Mouse (Mus musculus) bone marrow, adult 2 months (tissue): ENCODE measurements around the gene Arhgef3. TPM values are rescaled to one million over a fixed set of nuclear protein-coding genes. Genes with fewer than 3 reads are reported as not detected.

Source experiments
- H3K27ac ChIP-seq: fragments of 200-500 bp; 2 replicates; pipeline ENCODE4 v1.5.1; 2012; ENCODE audit warnings: low read depth, mild to moderate bottlenecking, control low read depth, inconsistent platforms, low read length; ENCODE audit not compliant: control insufficient read depth, poor library complexity, insufficient read depth
- H3K4me1 ChIP-seq: fragments of 200-500 bp; 2 replicates; pipeline ENCODE4 v1.6.1; 2011; ENCODE audit warnings: low read length; ENCODE audit not compliant: control insufficient read depth, insufficient read depth
- H3K4me3 ChIP-seq: fragments of 200-500 bp; replicated peaks from 2 replicates; pipeline ENCODE3; 2011; ENCODE audit warnings: mild to moderate bottlenecking, low read depth, low read length, control low read depth; ENCODE audit not compliant: control insufficient read depth
- CTCF ChIP-seq: fragments of 200-500 bp; IDR thresholded peaks from 2 replicates; pipeline ENCODE4 v1.5.1; 2011; ENCODE audit warnings: low read length, control low read depth; ENCODE audit not compliant: control insufficient read depth, insufficient read depth
- POLR2A ChIP-seq: fragments of 200-500 bp; IDR thresholded peaks from 2 replicates; pipeline ENCODE4 v1.6.1; 2011; ENCODE audit warnings: low read depth, mild to moderate bottlenecking, control low read depth, low read length, borderline replicate concordance; ENCODE audit not compliant: control insufficient read depth
- WGBS: fragments of 180-500 bp; shearing (Covaris S2); methylation state at CpG from one replicate; pipeline ENCODE4 v1.1.7; 2018; 5-methylcytosine and 5-hydroxymethylcytosine counted together
- polyA plus RNA-seq: library from polyadenylated mRNA; stranded (reverse); fragments of >200 nt; gene quantifications from 2 replicates; pipeline ENCODE4 v1.2.4, GENCODE M21; 2011; ENCODE audit warnings: low replicate concordance; ENCODE audit not compliant: missing spikeins, insufficient read depth, insufficient read length

The Arhgef3 gene
- polyA plus RNA-seq, 1 experiment: 14.3 TPM

DNA sequence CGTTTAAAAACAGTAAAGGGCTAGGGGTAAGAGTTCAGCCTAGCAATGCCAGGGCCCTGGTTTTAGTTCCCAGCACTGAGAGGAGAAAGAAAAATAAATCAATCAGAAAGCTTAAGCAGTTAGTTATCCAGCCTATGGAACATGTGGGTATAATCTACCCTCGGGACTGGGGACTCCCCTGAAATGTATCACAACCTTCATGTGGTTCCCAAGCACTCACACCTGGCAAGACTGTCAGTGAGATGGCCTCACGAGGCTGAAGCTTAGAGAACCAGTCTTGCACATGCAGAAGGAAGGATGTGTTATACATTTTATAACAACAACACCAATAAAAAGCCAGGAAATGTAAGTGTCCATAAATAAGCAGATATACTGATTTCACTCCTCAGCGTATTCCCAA, 189.7 kb downstream of the Arhgef3 start:
- no peaks in the 10 kb centered on the region for H3K4me1 ChIP-seq
- 64% methylated on average over 4 of the region's 4 CpGs for WGBS
- TF ChIP-seq POLR2A (no peak), CTCF (no peak)
- no peak overlapping the region for H3K4me3 ChIP-seq
- no peak overlapping the region for H3K27ac ChIP-seq

DNA sequence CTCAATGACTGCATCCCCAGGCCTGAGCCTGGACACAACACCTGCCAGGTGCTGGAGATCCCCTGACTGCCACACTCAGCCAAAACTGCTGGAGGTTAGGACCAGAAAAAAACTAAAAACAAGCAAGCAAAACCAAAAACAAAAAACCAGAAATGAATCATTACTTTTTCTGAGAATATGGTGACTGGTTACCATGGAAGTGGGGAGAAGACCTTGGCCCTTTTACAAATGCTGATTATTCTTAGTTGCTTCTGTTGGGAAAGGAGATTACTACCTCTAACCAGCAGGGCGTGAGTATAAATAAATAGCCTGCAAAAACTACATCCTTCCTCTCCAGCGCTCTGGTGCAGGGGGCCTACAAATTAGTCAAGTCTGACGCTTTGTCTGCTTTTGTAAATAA, 194.1 kb downstream of the Arhgef3 start:
- TF ChIP-seq CTCF: no peak
- TF ChIP-seq POLR2A: no peak
- Histone ChIP-seq H3K4me3 (no peak overlapping the region), H3K27ac (no peak overlapping the region), H3K4me1 (no peaks in the 10 kb centered on the region)
- 80% methylated on average over 3 of the region's 3 CpGs for WGBS

DNA sequence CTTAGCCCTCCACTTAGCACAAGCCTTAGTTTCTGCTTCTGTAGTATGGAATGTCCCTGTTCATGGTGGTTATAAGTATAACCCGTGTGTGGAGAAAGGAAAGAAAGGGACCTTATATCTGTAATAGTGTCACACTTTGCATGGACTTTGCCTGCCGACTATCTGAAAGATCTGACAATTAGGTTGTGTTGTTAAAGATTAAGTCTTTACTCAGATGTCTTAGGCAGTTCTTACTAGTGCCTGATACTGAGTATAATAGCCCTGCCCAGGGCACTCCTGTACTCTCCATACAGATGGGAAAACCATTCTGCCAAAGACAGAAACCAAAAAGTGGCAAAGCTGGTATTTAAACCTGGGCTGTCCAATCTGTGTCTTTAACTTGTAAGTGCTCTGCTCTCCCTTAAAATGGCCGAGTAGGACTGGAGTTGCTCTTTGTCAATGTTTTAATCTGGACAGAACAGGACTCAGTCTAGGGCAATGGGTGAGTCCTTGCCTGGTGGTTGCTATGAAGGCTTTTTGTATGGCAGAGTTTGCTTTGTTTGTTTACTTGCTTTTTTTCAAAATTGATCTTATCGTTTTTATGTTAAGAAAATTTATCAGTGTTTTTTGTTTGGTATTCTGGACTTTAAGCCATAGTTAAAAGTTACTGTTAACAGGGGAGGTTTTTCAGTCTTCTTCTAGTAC, 196.0 kb downstream of the Arhgef3 start:
- TF ChIP-seq CTCF: no peak
- no peak for TF ChIP-seq POLR2A
- no peaks in the 10 kb centered on the region for H3K4me1 ChIP-seq
- no peak overlapping the region for H3K27ac ChIP-seq
- H3K4me3 ChIP-seq: no peak overlapping the region
- 79% methylated on average over 4 of the region's 4 CpGs for WGBS

DNA sequence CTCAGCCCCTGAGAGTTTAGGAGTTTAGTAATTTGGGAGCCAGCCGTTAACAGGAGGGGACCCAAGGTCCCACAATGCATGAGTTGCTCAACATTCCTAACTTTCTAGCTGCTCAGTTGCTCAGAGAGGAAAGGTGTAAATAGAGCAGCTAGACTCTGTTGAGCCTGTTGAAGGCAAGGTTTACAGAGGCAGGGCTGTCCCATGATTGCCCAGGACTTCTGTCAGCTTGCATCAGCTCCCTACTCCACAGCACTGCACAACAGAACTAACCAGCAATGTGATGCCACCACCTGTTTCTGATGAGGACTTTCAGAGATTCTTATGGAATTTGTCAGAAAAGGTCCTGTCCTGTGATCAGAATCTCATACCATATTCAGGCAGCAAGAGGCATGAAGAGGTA, 197.7 kb downstream of the Arhgef3 start:
- Histone ChIP-seq H3K27ac (no peak overlapping the region), H3K4me3 (no peak overlapping the region), H3K4me1 (no peaks in the 10 kb centered on the region)
- WGBS: 86% methylated on average over 1 of the region's 1 CpGs
- TF ChIP-seq POLR2A: no peak
- TF ChIP-seq CTCF: no peak

DNA sequence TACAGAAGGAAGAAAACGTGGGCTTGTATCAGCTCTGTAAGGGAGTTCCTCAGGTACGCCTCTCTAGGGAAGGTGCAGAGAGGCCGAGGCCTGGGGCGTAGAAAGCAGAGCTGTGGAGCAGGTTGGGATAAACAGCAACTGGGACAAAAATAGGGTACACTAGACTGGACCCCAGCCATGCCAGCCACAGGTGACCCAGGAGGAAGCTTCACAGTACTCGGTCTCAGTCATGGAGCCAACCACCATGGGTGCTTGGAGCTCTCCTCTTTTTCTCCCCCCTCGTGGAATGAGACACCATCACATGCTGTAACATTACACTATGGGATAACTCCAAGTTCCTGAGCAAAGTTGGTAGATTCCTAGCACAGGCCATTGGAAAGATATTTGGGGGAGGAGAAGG, 201.0 kb downstream of the Arhgef3 start:
- WGBS: 77% methylated on average over 6 of the region's 6 CpGs
- TF ChIP-seq POLR2A: no peak
- TF ChIP-seq CTCF: no peak
- H3K27ac ChIP-seq: no peak overlapping the region

DNA sequence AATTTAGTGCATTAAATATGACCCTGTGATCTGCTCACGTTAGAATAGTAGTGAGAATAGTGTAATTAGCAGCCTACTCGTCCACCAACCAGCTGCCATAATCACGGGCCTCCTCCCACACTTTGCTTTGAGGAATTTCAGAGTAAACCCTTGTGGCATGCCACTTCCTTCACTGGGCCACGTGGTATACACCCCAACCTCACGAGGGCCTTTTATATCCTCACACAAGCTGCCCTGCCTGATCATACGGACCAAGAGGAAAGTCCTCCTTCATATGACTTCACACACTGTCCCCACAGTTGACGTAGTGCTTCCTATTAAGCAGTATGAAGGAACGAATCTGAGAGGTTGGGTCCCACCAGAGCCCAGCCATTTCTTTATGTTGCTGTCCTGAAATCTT, 202.4 kb downstream of the Arhgef3 start:
- TF ChIP-seq CTCF (no peak), POLR2A (no peak)
- WGBS: 12% methylated on average over 8 of the region's 8 CpGs
- Histone ChIP-seq H3K4me3 (no peak overlapping the region), H3K4me1 (no peaks in the 10 kb centered on the region), H3K27ac (no peak overlapping the region)

More for the DNA sequence above, 201.0 kb downstream of the Arhgef3 start:
- no peak overlapping the region for H3K4me3 ChIP-seq
- H3K4me1 ChIP-seq: no peaks in the 10 kb centered on the region

DNA sequence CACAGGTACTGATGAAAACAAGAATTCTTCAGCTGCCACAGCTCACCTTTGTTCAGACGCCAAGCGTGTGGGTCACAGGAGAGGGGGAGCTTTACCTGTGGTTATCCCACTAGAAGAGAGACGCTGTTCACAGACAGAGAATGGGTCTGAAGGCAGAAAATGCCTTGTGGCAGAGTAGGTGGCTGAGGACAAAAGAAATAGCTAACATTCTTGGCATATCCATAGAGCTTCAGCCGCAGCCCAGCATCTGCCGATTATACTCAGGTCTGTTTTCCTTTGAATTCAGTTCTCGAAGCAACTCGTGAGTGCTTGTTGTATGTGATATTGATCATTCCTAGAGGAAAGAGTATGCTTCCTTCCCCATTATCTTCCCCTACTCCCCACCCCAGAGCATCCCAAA, 204.7 kb downstream of the Arhgef3 start:
- H3K4me3 ChIP-seq: no peak overlapping the region
- WGBS: 84% methylated on average over 7 of the region's 7 CpGs
- no peak for TF ChIP-seq POLR2A
- TF ChIP-seq CTCF: no peak
- no peaks in the 10 kb centered on the region for H3K4me1 ChIP-seq
- H3K27ac ChIP-seq: no peak overlapping the region

DNA sequence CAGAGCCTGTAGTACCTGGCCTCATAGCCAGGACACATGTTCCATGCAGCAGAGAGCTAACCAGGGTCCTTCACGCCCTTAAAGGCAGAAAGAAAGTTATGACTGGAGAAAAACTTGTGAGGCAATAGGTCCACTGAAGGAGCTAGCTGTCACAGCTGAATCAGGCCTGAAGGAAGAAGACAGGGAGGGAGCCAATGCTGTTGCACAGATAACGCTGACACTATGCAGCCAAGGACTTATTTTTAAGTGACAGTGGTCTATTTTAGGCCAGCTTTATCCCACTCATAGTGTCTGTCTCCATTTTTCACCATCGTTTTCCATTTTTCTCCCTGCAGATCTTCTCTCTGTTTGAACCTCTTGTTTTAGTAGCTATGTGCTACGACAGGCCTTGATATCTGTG, 207.3 kb downstream of the Arhgef3 start:
- no peak for TF ChIP-seq POLR2A
- TF ChIP-seq CTCF: no peak
- WGBS: 75% methylated on average over 4 of the region's 4 CpGs
- no peaks in the 10 kb centered on the region; the same call in 1 of the 2 replicates for H3K4me1 ChIP-seq
- no peak overlapping the region for H3K4me3 ChIP-seq
- no peak overlapping the region for H3K27ac ChIP-seq

DNA sequence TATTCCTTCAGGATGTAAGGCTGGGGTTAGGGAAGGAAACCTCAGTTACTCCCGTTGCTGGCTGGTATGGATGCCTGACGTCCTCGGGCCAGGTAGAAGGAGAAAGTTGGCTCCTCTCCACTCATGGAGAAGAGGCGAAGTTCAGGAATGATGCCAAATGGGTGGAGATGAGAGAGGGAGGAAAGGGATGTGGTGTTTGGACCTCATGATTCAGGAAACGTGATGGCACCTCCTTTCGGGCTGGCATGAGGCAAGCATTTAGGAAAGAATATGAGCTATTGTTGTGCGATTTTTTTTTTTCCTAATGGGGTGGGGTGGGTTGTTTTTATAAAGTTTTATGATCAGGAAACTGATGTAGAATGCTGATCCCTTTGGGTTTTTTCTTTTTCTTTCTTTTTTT, 210.0 kb downstream of the Arhgef3 start:
- Histone ChIP-seq H3K27ac (no peak overlapping the region; the same call in 1 of the 2 replicates), H3K4me3 (no peak overlapping the region), H3K4me1 (no peaks in the 10 kb centered on the region; the same call in 1 of the 2 replicates)
- WGBS: 31% methylated on average over 7 of the region's 7 CpGs
- TF ChIP-seq CTCF (no peak), POLR2A (no peak)
